Mouse (Mus musculus) hindbrain, postnatal 0 days (tissue): Measurements from ENCODE around the gene Vps26c. TPM values are rescaled to one million over a fixed set of nuclear protein-coding genes. Genes with fewer than 3 reads are reported as not detected.

Experiments used
- ATAC-seq: fragments of 200-750 bp; cut with Nextera tagmentation; 2 replicates; pipeline ENCODE4 v1.8.0; 2017; ENCODE audit warnings: mild to moderate bottlenecking, moderate TSS enrichment, moderate library complexity
- DNase-seq: peaks from one replicate; pipeline ENCODE4 v3.0.0-alpha.2; 2015; ENCODE audit warnings: low spot score
- H3K27ac ChIP-seq: fragments of 300-500 bp; sonication (generic); 2 replicates; pipeline ENCODE4 v1.5.1; 2014; ENCODE audit warnings: mild to moderate bottlenecking
- H3K27me3 ChIP-seq: fragments of 300-500 bp; sonication (generic); 2 replicates; pipeline ENCODE4 v1.6.1; 2014; ENCODE audit warnings: low read length, mixed read lengths; ENCODE audit not compliant: insufficient read depth
- H3K36me3 ChIP-seq: fragments of 300-500 bp; sonication (generic); 2 replicates; pipeline ENCODE4 v1.6.1; 2014; ENCODE audit warnings: low read length, mixed read lengths; ENCODE audit not compliant: insufficient read depth
- H3K4me1 ChIP-seq: fragments of 300-500 bp; sonication (generic); 2 replicates; pipeline ENCODE4 v1.6.1; 2014; ENCODE audit warnings: antibody characterized with exemption, low read length, mixed read lengths; ENCODE audit not compliant: insufficient read depth
- H3K4me2 ChIP-seq: fragments of 300-500 bp; sonication (generic); 2 replicates; pipeline ENCODE4 v1.6.1; 2014; ENCODE audit warnings: low read depth, mild to moderate bottlenecking, low read length, moderate library complexity, mixed read lengths
- H3K4me3 ChIP-seq: fragments of 300-500 bp; sonication (generic); 2 replicates; pipeline ENCODE4 v1.5.1; 2014; ENCODE audit warnings: low read length
- H3K9ac ChIP-seq: fragments of 300-500 bp; sonication (generic); replicated peaks from 2 replicates; pipeline ENCODE4 v1.6.1; 2014; ENCODE audit warnings: mild to moderate bottlenecking, low read length, moderate library complexity, mixed read lengths
- H3K9me3 ChIP-seq: fragments of 300-500 bp; sonication (generic); 2 replicates; pipeline ENCODE4 v1.6.1; 2016; ENCODE audit warnings: low read length, mixed read lengths
- CTCF ChIP-seq: IDR thresholded peaks from 2 replicates; pipeline ENCODE4 v1.5.1; 2016; ENCODE audit warnings: antibody characterized with exemption, control low read depth, low read depth
- WGBS: fragments of 180-500 bp; shearing (Covaris S2); extraction: QIAGEN DNeasy Blood & Tissue Kit; methylation state at CpG from one replicate; pipeline ENCODE4 v1.1.7; 2014; 5-methylcytosine and 5-hydroxymethylcytosine counted together
- polyA plus RNA-seq: library from polyadenylated mRNA; unstranded; fragments of >200 nt; fragmentation: Nextera tagmentation; extraction: Ambion mirVana; gene quantifications from 2 replicates; pipeline ENCODE4 v1.2.1, GENCODE M21; 2015
- total RNA-seq: library from RNA; depleted of rRNA; stranded (reverse); fragments of >200 nt; gene quantifications from 2 replicates; pipeline ENCODE4 v1.2.3, GENCODE M21; 2014; rRNA removed

Gene Vps26c
- 64.8 and 68.1 TPM in 2 replicates for total RNA-seq
- 59.6 and 63.6 TPM in 2 replicates for polyA plus RNA-seq

GRCm38 (mm10) chr16:94526344-94527151, at the start of gene Vps26c:
TSS of gene Vps26c (minus strand) at chr16:94526830.
- TF ChIP-seq CTCF: no peak
- Histone ChIP-seq H3K9me3 (no peaks in the 10 kb centered on the region), H3K4me3 (peak within 1 kb of the TSS; percentile 83), H3K4me1 (peaks cover 10% of the 10 kb centered on the region; the same call in 1 of the 2 replicates), H3K27me3 (no peaks in the 10 kb centered on the region), H3K4me2 (peak within 1 kb of the TSS; percentile 62), H3K36me3 (no peaks in the 10 kb centered on the region), H3K27ac (peak within 1 kb of the TSS; percentile 98), H3K9ac (peak within 1 kb of the TSS; percentile 77)
- WGBS: under 1% methylated on average over 72 of the region's 93 CpGs
- DNase-seq (peak; percentile 99), ATAC-seq (peak; percentile 94)

GRCm38 (mm10) chr16:94575757-94576156, 49.1 kb upstream of the Vps26c start:
- no peak overlapping the region for H3K4me3 ChIP-seq
- no peak overlapping the region for H3K4me2 ChIP-seq
- WGBS: 74% methylated on average over 5 of the region's 5 CpGs
- H3K9ac ChIP-seq: no peak overlapping the region
- no peaks in the 10 kb centered on the region for H3K36me3 ChIP-seq
- H3K4me1 ChIP-seq: peaks cover 16% of the 10 kb centered on the region
- no peaks in the 10 kb centered on the region for H3K9me3 ChIP-seq
- H3K27me3 ChIP-seq: no peaks in the 10 kb centered on the region
- DNase-seq (no peak), ATAC-seq (no peak)
- H3K27ac ChIP-seq: no peak overlapping the region
- no peak for TF ChIP-seq CTCF

- peaks cover 16% of the 10 kb centered on the region for H3K4me1 ChIP-seq
- no peaks in the 10 kb centered on the region for H3K27me3 ChIP-seq
- H3K4me3 ChIP-seq: no peak overlapping the region
- H3K9me3 ChIP-seq: no peaks in the 10 kb centered on the region
- ATAC-seq (no peak), DNase-seq (no peak)
- no peak overlapping the region for H3K9ac ChIP-seq
- TF ChIP-seq CTCF: no peak
- no peaks in the 10 kb centered on the region for H3K36me3 ChIP-seq
- no peak overlapping the region for H3K4me2 ChIP-seq
- no peak overlapping the region for H3K27ac ChIP-seq
Measured at GRCm38 (mm10) chr16:94574718-94575094, 48.1 kb upstream of the Vps26c start.

GRCm38 (mm10) chr16:94574025-94574717, 47.5 kb upstream of the Vps26c start:
- WGBS: 57% methylated on average over 3 of the region's 3 CpGs
- Histone ChIP-seq H3K27ac (no peak overlapping the region), H3K4me2 (no peak overlapping the region), H3K9me3 (no peaks in the 10 kb centered on the region), H3K27me3 (no peaks in the 10 kb centered on the region), H3K36me3 (no peaks in the 10 kb centered on the region), H3K4me1 (peaks cover 16% of the 10 kb centered on the region), H3K9ac (no peak overlapping the region), H3K4me3 (no peak overlapping the region)
- TF ChIP-seq CTCF: no peak
- no peak for ATAC-seq
- DNase-seq: no peak

GRCm38 (mm10) chr16:94572422-94572821, 45.8 kb upstream of the Vps26c start:
- H3K4me1 ChIP-seq: peaks cover 16% of the 10 kb centered on the region
- H3K36me3 ChIP-seq: no peaks in the 10 kb centered on the region
- no peak for TF ChIP-seq CTCF
- no peaks in the 10 kb centered on the region for H3K9me3 ChIP-seq
- H3K4me2 ChIP-seq: peak overlapping the region; percentile 57
- ATAC-seq: no peak
- DNase-seq: no peak
- H3K4me3 ChIP-seq: peak overlapping the region; percentile 16; the same call in 1 of the 2 replicates
- 20% methylated on average over 2 of the region's 2 CpGs for WGBS
- H3K27me3 ChIP-seq: no peaks in the 10 kb centered on the region
- no peak overlapping the region for H3K27ac ChIP-seq
- no peak overlapping the region for H3K9ac ChIP-seq

GRCm38 (mm10) chr16:94571111-94571993, 44.7 kb upstream of the Vps26c start:
- TF ChIP-seq CTCF: peak; percentile 6; the same call in 1 of the 2 replicates
- peak; percentile 37 for DNase-seq

More at GRCm38 (mm10) chr16:94571111-94571993, 44.7 kb upstream of the Vps26c start:
- Histone ChIP-seq H3K9ac (peak overlapping the region; percentile 100), H3K27me3 (no peaks in the 10 kb centered on the region), H3K4me2 (peak overlapping the region; percentile 57), H3K36me3 (no peaks in the 10 kb centered on the region), H3K4me3 (peak overlapping the region; percentile 89), H3K9me3 (no peaks in the 10 kb centered on the region), H3K4me1 (peaks cover 16% of the 10 kb centered on the region), H3K27ac (peak overlapping the region; percentile 100)
- ATAC-seq: no peak
- 23% methylated on average over 10 of the region's 10 CpGs for WGBS
